Mouse (Mus musculus): Measurements from ENCODE around the gene Ccdc91. TPM values are rescaled to one million over a fixed set of nuclear protein-coding genes. Genes with fewer than 3 reads are reported as not detected.

Ccdc91 gene
- polyA plus RNA-seq, 1 experiment from 2014 or later: 31.4 TPM

DNA sequence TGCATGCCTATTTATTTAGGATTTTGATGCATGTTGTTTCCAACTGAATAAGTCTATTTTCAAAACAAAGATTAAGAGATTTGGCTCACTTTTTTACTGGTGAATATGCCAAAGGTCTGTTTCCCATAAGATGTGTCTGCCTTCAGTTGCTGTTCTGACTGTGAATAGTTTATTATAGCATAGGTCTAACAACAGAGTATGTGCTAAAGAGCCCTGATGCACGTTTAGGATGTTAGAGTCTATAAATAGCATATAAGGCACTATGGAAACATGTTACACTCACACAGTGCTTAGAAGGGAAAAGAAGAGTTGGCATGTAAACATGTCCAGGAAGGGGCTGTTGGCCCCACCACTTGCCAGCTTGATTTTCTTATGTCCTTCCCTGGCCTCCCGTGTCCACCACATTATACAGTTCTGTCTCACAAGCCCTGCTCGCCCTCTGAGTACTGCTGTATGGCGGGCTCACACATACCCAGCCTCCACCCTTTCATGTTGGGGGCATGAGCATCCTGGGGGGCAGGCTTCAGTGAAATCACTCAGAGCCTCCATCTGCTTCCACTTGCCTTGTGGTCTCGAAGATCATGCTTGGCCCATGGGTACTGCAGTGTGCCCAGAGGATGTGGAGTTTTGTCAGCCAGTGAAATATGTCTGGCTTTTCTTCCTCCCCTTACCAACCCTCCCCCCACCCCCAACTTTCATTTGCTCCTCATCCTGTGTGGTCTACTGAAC, 99.0 kb downstream of the Ccdc91 start:
- Histone ChIP-seq H3K4me2 (no peak overlapping the region), H3K9ac (no peak overlapping the region), H3K4me3 (no peak overlapping the region), H3K36me3 (ENCODE audit: poor library complexity, severe bottlenecking) (no peaks in the 10 kb centered on the region), H3K4me1 (no peaks in the 10 kb centered on the region), H3K9me3 (replicated peaks) (no peaks in the 10 kb centered on the region), H3K27me3 (no peaks in the 10 kb centered on the region), H3K27ac (no peak overlapping the region)
- ATAC-seq: no peak
- WGBS: 69% methylated on average over 5 of the region's 5 CpGs

DNA sequence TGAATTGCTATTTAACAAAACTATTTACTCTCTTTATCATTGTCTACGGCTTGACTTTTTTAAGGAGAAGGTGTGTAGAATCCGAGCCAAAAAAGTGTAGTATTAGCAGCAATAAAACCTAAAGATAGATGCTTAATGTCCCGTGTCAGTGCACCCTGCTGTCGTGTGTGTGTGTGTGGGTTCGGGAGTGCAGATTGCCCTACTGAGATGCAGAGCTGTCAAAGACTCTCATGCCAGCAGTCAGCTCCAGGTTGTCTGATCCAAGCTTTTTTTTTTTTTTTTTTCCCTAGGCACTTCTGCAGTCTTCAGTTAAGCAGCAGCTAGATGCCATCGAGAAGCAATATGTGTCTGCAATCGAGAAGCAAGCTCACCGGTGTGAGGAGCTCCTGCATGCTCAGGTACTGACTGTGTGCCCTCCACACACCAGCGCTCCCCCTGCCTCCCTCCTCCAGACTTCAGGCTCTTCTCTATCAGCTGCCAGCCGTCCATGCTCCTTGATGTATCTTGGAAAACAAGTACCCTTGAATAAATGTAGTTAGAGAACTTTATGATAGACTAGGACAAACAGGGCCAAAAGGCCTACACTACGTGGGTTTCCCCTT, 99.7 kb downstream of the Ccdc91 start:
- H3K9me3 ChIP-seq (replicated peaks): no peaks in the 10 kb centered on the region
- H3K9ac ChIP-seq: no peak overlapping the region
- H3K4me3 ChIP-seq: no peak overlapping the region
- H3K27ac ChIP-seq: no peak overlapping the region
- no peak for ATAC-seq
- no peaks in the 10 kb centered on the region for H3K36me3 ChIP-seq (ENCODE audit: poor library complexity, severe bottlenecking)
- no peaks in the 10 kb centered on the region for H3K4me1 ChIP-seq
- no peak overlapping the region for H3K4me2 ChIP-seq
- 67% methylated on average over 11 of the region's 11 CpGs for WGBS
- H3K27me3 ChIP-seq: no peaks in the 10 kb centered on the region

DNA sequence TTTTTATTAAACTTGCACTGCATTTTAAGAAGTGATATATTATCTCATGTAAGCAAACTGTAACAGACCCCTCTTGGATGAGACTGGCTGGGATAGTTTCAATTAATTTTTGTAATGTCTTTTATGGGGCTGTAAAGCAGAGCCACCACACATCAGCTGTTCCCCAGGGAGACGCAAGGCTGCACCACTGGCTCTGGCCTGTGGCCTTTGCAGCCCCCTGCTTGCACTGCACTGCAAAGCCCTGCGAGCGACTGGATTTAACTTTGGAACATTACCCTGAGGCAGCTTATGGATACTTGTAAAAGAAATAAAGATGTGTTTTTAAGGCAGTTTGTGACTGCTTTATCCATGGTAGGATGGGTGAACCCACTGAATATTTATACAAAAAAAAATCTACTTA, 112.0 kb downstream of the Ccdc91 start:
- no peak overlapping the region for H3K4me3 ChIP-seq
- no peaks in the 10 kb centered on the region for H3K36me3 ChIP-seq (ENCODE audit: poor library complexity, severe bottlenecking)
- WGBS: 77% methylated on average over 3 of the region's 3 CpGs
- no peaks in the 10 kb centered on the region for H3K27me3 ChIP-seq
- no peaks in the 10 kb centered on the region for H3K9me3 ChIP-seq (replicated peaks)
- H3K4me2 ChIP-seq: no peak overlapping the region
- no peak overlapping the region for H3K27ac ChIP-seq
- no peak overlapping the region for H3K9ac ChIP-seq
- ATAC-seq: no peak
- no peaks in the 10 kb centered on the region for H3K4me1 ChIP-seq

DNA sequence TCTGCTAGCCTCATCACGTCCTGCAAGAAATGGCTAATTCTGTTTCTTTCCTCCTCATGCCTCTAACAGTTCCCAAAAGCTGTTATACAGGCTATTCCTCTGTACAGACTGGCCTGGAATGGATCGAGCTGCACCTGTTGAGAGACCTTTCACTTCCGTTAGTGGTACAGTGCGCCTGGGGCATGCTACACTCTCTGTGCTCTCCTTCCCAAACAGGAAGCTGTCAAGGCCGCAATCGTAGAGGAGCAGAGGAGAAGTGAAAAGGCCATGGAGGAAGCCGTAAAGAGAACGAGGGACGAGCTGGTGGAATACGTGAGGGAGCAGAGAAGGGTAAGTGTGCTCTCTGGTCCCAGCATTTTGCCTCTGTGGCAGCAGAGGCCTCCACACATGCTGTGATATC, 131.0 kb downstream of the Ccdc91 start:
- no peak overlapping the region for H3K27ac ChIP-seq
- H3K9ac ChIP-seq: no peak overlapping the region
- no peaks in the 10 kb centered on the region for H3K9me3 ChIP-seq (replicated peaks)
- 86% methylated on average over 10 of the region's 10 CpGs for whole genome bisulfite sequencing
- no peak overlapping the region for H3K4me2 ChIP-seq
- no peaks in the 10 kb centered on the region for H3K4me1 ChIP-seq
- H3K4me3 ChIP-seq: no peak overlapping the region
- ATAC-seq: no peak
- H3K36me3 ChIP-seq (ENCODE audit: poor library complexity, severe bottlenecking): no peaks in the 10 kb centered on the region
- H3K27me3 ChIP-seq: no peaks in the 10 kb centered on the region

DNA sequence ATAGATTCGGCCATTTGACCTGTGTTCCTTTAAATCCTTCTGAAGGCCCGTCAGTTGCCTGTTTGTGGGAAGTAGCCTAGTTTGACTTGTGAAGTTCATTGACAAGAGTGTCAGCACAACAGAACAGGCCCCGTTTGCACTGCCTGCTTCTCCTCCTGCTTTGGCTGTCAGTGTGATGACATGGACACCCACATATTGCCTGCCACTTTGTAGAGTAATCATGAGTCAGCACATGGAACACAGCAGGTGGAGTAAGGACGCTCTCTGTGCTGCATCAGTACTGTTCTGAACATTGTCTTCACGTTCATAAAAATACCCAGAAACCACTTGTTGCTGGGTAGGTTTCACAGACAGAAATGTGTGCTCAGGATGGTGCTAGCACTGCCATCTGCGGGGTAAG, 132.0 kb downstream of the Ccdc91 start:
- no peaks in the 10 kb centered on the region for H3K27me3 ChIP-seq
- no peak overlapping the region for H3K9ac ChIP-seq
- no peak for ATAC-seq
- H3K4me2 ChIP-seq: no peak overlapping the region
- no peaks in the 10 kb centered on the region for H3K4me1 ChIP-seq
- 47% methylated on average over 6 of the region's 6 CpGs for WGBS
- H3K9me3 ChIP-seq (replicated peaks): no peaks in the 10 kb centered on the region
- H3K4me3 ChIP-seq: no peak overlapping the region
- no peak overlapping the region for H3K27ac ChIP-seq
- H3K36me3 ChIP-seq (ENCODE audit: poor library complexity, severe bottlenecking): no peaks in the 10 kb centered on the region

DNA sequence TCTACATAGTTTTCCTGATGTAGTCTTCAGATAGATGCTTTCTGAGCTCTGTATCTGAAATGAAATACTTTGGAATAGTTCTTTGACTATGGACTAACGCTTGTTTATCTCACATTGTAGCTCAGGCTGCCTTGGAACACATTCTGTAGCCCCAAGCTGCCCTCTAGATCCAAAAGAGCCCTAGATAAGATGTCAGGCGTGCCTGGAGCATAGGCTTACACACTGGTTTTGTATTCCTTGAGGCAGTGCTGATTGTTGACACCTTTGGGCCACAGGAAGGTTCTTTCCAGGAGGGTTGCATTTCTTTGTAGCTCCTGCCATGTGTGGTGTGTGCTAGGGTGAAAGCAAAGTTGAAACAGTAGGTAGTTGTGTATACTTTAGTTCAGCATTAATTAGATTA, 139.7 kb downstream of the Ccdc91 start:
- ATAC-seq: no peak
- 76% methylated on average over 2 of the region's 2 CpGs for WGBS
- no peak overlapping the region for H3K4me2 ChIP-seq

DNA sequence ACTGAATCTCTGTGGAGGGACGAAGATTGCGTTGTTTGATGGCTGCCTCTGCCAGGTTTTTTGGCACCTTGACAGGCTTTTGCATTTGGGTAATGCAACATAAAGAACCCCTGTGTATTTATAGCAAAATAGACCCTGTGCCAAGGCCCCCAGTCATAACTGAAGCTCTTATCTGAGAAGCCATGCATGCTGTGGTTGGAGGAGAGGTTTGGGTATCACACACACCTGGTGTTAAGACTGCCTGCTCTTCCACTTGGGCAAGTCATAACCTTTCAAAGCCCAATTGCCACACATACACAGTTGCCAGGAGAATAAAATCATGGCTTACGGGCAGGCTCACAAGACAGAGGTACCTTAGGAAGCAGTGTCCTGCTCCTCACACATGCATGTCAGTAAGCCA, 147.5 kb downstream of the Ccdc91 start:
- Histone ChIP-seq H3K36me3 (ENCODE audit: poor library complexity, severe bottlenecking) (no peaks in the 10 kb centered on the region), H3K9me3 (replicated peaks) (no peaks in the 10 kb centered on the region), H3K27ac (no peak overlapping the region), H3K9ac (no peak overlapping the region), H3K4me3 (no peak overlapping the region), H3K27me3 (no peaks in the 10 kb centered on the region), H3K4me1 (no peaks in the 10 kb centered on the region), H3K4me2 (no peak overlapping the region)
- WGBS: 67% methylated on average over 3 of the region's 3 CpGs
- ATAC-seq: no peak

More for the DNA sequence above, 139.7 kb downstream of the Ccdc91 start:
- Histone ChIP-seq H3K27me3 (no peaks in the 10 kb centered on the region), H3K9me3 (replicated peaks) (no peaks in the 10 kb centered on the region), H3K4me1 (no peaks in the 10 kb centered on the region), H3K36me3 (ENCODE audit: poor library complexity, severe bottlenecking) (no peaks in the 10 kb centered on the region), H3K27ac (no peak overlapping the region), H3K9ac (no peak overlapping the region), H3K4me3 (no peak overlapping the region)

DNA sequence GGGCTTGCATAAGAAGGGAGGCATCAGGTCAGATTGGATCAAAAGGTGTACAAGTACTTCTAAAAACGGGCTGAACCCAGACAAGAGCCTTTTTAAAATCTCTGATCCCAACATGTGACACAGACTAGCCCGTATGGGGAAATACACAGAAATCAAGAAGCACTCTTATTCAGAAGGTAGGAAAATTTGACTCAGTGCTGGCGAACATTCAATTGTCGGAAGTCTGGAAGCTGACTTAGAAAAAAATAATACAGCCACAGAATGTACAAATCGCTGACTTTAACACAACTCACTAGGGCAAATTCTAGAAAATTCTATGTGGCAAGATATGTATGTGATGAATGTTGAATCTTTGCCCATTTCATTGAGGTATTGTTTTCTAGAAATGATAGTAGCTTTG, 160.8 kb downstream of the Ccdc91 start:
- Histone ChIP-seq H3K27me3 (no peaks in the 10 kb centered on the region), H3K27ac (no peak overlapping the region), H3K4me1 (no peaks in the 10 kb centered on the region), H3K4me3 (no peak overlapping the region), H3K4me2 (no peak overlapping the region), H3K36me3 (ENCODE audit: poor library complexity, severe bottlenecking) (0 out of 2 replicates have a peak, but pooled peaks cover 8% of the 10 kb centered on the region), H3K9me3 (replicated peaks) (no peaks in the 10 kb centered on the region), H3K9ac (no peak overlapping the region)
- WGBS: 88% methylated on average over 5 of the region's 5 CpGs
- no peak for ATAC-seq

DNA sequence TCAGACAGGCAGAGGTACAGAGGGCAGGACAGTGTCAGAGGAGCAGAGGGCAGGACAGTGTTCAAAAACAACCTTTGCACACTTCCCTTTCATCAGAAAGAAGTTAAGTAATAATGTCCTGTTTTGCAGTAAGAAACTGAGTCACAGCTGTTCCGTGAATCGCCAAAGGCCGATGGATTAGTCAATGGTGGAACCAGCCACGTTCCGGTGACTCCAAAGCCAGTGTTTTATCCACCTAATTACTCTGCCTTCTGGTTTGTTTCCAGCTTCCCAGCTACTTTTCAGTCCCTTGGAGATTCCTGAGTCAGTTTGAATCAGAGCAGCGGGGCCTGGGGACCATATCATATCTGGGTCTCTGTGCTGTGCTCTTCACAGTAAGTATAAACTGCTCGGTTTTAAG, 168.2 kb downstream of the Ccdc91 start:
- Histone ChIP-seq H3K9ac (no peak overlapping the region), H3K36me3 (ENCODE audit: poor library complexity, severe bottlenecking) (no peaks in the 10 kb centered on the region), H3K4me3 (no peak overlapping the region), H3K9me3 (replicated peaks) (no peaks in the 10 kb centered on the region), H3K27me3 (no peaks in the 10 kb centered on the region), H3K27ac (no peak overlapping the region), H3K4me2 (no peak overlapping the region), H3K4me1 (no peaks in the 10 kb centered on the region)
- ATAC-seq: no peak
- WGBS: 90% methylated on average over 7 of the region's 7 CpGs

DNA sequence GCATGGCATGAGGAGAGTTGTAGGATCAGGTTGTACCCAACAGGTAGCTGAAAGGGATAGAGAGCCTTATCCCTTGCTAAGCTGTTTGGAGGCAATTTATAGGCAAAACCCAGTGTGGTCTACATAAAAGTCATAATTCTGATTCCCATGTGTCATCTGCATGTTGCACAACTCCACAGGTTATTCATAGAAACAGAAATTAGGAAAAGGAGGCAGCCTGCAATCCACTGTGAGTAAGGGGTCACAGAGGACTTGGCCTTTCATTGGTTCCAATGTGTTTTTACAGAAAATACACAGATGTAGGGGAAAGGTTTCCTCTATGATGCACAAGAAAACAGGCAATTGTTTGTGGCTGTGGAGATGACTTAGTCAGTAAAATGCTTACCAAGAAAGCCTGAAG, 168.8 kb downstream of the Ccdc91 start:
- no peak for ATAC-seq
- H3K4me2 ChIP-seq: no peak overlapping the region
- no peak overlapping the region for H3K9ac ChIP-seq
- H3K27me3 ChIP-seq: no peaks in the 10 kb centered on the region
- H3K4me3 ChIP-seq: no peak overlapping the region
- no peaks in the 10 kb centered on the region for H3K9me3 ChIP-seq (replicated peaks)
- H3K4me1 ChIP-seq: no peaks in the 10 kb centered on the region
- H3K27ac ChIP-seq: no peak overlapping the region
- no peaks in the 10 kb centered on the region for H3K36me3 ChIP-seq (ENCODE audit: poor library complexity, severe bottlenecking)

DNA sequence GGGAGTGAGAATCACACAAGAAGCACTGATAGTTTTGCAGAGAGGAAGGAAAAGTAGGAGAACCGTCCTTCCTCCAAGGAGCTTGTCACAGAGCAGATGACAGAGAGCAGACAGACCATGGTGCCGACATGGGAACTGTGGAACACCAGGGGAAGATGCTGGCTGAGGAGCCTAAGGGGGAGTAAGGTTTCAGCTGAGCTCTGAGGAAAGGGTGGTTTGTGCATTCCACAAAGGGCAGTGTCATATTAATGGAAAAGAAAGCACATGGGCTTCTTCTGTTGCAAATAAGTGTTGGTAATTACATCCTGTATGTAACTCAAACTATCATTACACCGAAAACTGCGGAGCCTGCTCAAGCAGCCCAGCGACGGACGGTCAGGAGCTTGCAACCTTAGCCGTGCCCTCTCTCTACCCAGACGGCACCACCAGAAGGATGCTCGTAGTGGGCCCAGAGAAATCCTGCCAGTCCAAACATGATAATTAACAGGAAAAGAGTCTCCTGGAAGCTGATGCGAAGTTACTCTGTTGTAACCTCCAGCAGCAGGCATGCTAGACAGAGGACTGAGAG, 170.9 kb downstream of the Ccdc91 start:
- Histone ChIP-seq H3K27ac (no peak overlapping the region), H3K4me3 (no peak overlapping the region), H3K27me3 (no peaks in the 10 kb centered on the region), H3K4me2 (no peak overlapping the region), H3K9ac (no peak overlapping the region), H3K9me3 (replicated peaks) (no peaks in the 10 kb centered on the region), H3K36me3 (ENCODE audit: poor library complexity, severe bottlenecking) (no peaks in the 10 kb centered on the region), H3K4me1 (no peaks in the 10 kb centered on the region)
- no peak for ATAC-seq
- 87% methylated on average over 11 of the region's 11 CpGs for WGBS

DNA sequence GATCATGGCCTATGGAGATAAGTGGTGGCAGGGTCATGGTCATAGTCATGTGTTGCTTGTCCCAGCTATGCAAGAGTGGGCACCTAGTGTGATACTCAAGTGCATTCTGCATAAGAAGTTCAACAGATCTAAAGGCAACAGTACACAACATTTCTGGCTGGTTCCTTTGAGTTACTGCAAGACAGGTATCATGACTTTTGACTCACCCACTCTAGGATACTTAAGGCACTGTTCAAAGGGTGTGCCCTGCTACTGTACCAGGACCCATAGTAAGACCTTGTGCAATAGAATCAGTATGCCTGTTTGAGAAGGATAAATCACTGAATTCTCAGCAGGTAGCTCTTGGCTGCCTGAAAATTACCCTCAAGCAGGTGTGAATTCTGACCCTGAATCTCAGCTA, 182.4 kb downstream of the Ccdc91 start:
- no peak for ATAC-seq
- no peaks in the 10 kb centered on the region for H3K27me3 ChIP-seq
- H3K36me3 ChIP-seq (ENCODE audit: poor library complexity, severe bottlenecking): no peaks in the 10 kb centered on the region
- no peak overlapping the region for H3K4me3 ChIP-seq
- H3K9ac ChIP-seq: no peak overlapping the region
- H3K9me3 ChIP-seq (replicated peaks): no peaks in the 10 kb centered on the region
- no peak overlapping the region for H3K4me2 ChIP-seq
- H3K4me1 ChIP-seq: no peaks in the 10 kb centered on the region
- no peak overlapping the region for H3K27ac ChIP-seq

DNA sequence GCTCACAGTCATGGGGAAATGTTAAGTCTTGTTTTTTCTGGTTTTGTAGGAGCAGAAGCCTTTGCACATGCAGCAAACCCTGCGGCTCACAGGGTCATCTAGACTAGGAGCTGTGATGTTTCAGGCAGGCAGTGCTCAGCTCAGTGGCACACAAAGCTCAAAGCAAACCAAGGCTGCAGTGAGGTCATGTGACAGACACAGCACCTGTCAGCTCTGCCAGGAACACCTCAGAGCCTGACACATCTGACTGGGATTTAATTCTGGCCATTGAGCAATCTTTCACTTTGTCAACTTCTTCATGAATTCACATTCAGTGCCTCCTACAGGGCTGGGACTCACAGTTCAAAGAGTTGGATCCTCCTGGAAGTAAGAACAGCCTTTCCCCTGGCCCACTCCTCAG, 185.1 kb downstream of the Ccdc91 start:
- H3K27ac ChIP-seq: no peak overlapping the region
- H3K36me3 ChIP-seq (ENCODE audit: poor library complexity, severe bottlenecking): no peaks in the 10 kb centered on the region
- no peak for ATAC-seq
- no peaks in the 10 kb centered on the region for H3K9me3 ChIP-seq (replicated peaks)
- H3K9ac ChIP-seq: no peak overlapping the region
- H3K4me2 ChIP-seq: no peak overlapping the region
- H3K27me3 ChIP-seq: no peaks in the 10 kb centered on the region
- H3K4me3 ChIP-seq: no peak overlapping the region
- 87% methylated on average over 1 of the region's 1 CpGs for WGBS
- no peaks in the 10 kb centered on the region for H3K4me1 ChIP-seq

Data from forebrain, embryonic 13.5 days (tissue).